Mouse (Mus musculus) ES-E14 (cell line): Measurements from ENCODE around the gene Rogdi. TPM values are rescaled to one million over a fixed set of nuclear protein-coding genes. Genes with fewer than 3 reads are reported as not detected.

Experiments used
- DNase-seq: peaks from one replicate; pipeline ENCODE4 v3.0.0-alpha.2; 2013; ENCODE audit warnings: low read depth, low spot score
- H3K27ac ChIP-seq: 2 replicates; pipeline ENCODE4 v1.5.1; 2012; ENCODE audit warnings: low read depth, mild to moderate bottlenecking, low read length, moderate library complexity, mixed read lengths; ENCODE audit not compliant: poor library complexity, insufficient read depth, severe bottlenecking
- H3K36me3 ChIP-seq: 2 replicates; pipeline ENCODE4 v1.6.1; 2012; ENCODE audit warnings: mild to moderate bottlenecking, low read length, moderate library complexity, mixed read lengths; ENCODE audit not compliant: control insufficient read depth, poor library complexity, insufficient read depth, severe bottlenecking
- H3K4me1 ChIP-seq, 2 experiments: fragments of 150-350 bp in 1 of 2; sonication (generic) in 1 of 2; 2 replicates each; pipeline ENCODE4 v1.6.1; 2012; ENCODE audit warnings: low read length in 2 of 2, mild to moderate bottlenecking in 1 of 2, mixed read lengths in 1 of 2; ENCODE audit not compliant: control insufficient read depth in 2 of 2, insufficient read depth in 2 of 2, poor library complexity in 1 of 2
- H3K4me3 ChIP-seq, 2 experiments: fragments of 150-350 bp in 1 of 2; sonication (generic) in 1 of 2; 2 replicates each; pipeline ENCODE4 v1.5.1; 2012; ENCODE audit warnings: low read length in 2 of 2, low read depth in 1 of 2, mild to moderate bottlenecking in 1 of 2, mixed read lengths in 1 of 2; ENCODE audit not compliant: insufficient read depth in 1 of 2, poor library complexity in 1 of 2, severe bottlenecking in 1 of 2
- H3K9ac ChIP-seq: 2 replicates; pipeline ENCODE4 v1.6.1; 2012; ENCODE audit warnings: low read depth, mild to moderate bottlenecking, low read length, mixed read lengths; ENCODE audit not compliant: poor library complexity, insufficient read depth, severe bottlenecking
- H3K9me3 ChIP-seq: fragments of 150-350 bp; sonication (generic); 2 replicates; pipeline ENCODE4 v1.6.1; 2012; ENCODE audit warnings: low read depth, mild to moderate bottlenecking, low read length; ENCODE audit not compliant: control insufficient read depth, insufficient read depth
- CHD2 ChIP-seq: IDR thresholded peaks from 2 replicates; pipeline ENCODE4 v1.6.1; 2014; ENCODE audit warnings: mild to moderate bottlenecking, low read depth, low read length, inconsistent platforms
- HCFC1 ChIP-seq: IDR thresholded peaks from 2 replicates; pipeline ENCODE4 v1.6.1; 2012; ENCODE audit warnings: low read length, inconsistent platforms, borderline replicate concordance; ENCODE audit not compliant: insufficient read depth
- MAFK ChIP-seq: IDR thresholded peaks from 2 replicates; pipeline ENCODE4 v1.6.1; 2014; ENCODE audit warnings: mild to moderate bottlenecking, low read depth, low read length, inconsistent platforms; ENCODE audit not compliant: insufficient read depth
- ZC3H11A ChIP-seq: IDR thresholded peaks from 2 replicates; pipeline ENCODE4 v1.6.1; 2012; ENCODE audit warnings: low read depth, mild to moderate bottlenecking, inconsistent platforms, low read length, borderline replicate concordance
- ZNF384 ChIP-seq: IDR thresholded peaks from 2 replicates; pipeline ENCODE4 v1.6.1; 2012; ENCODE audit warnings: low read depth, low read length, inconsistent platforms
- in situ Hi-C, 2 experiments: fragments of 600-800 bp; cut with MboI; formaldehyde crosslinking; loops; one replicate each; pipeline ENCODE4 v1.15.1; 2025; ENCODE audit warnings: low sequenced_read_pairs in 2 of 2, inconsistent platforms in 1 of 2; ENCODE audit not compliant: unreplicated experiment in 2 of 2
- total RNA-seq: library from RNA; depleted of rRNA; stranded (reverse); fragments of 300-350 nt; gene quantifications from 2 replicates; pipeline ENCODE4 v1.2.3, GENCODE M21; 2012

The Rogdi gene
- total RNA-seq, 1 experiment, result 18.7 TPM

- peak overlapping the region; percentile 94 for H3K9ac ChIP-seq
- DNase-seq, result no peak
- H3K9me3 ChIP-seq, result no peaks in the 10 kb centered on the region
- H3K27ac ChIP-seq, result peak overlapping the region; percentile 53; the same call in 1 of the 2 replicates
- peaks cover 12% of the 10 kb centered on the region; the same call in 1 of the 2 replicates for H3K36me3 ChIP-seq
- peak overlapping the region; percentile 85 to 99 for H3K4me3 ChIP-seq
- in situ Hi-C loops, result no loop called here
- TF ChIP-seq ZC3H11A, result no peak
- no peak for TF ChIP-seq CHD2
- H3K4me1 ChIP-seq, result peaks cover 0 to 8% of the 10 kb centered on the region in 2 experiments; a peak in 2 of 4 replicates
Measured at GRCm38 (mm10) chr16:5049182-5049773, 35.9 kb upstream of the Rogdi start.

GRCm38 (mm10) chr16:5045322-5045721, 32.0 kb upstream of the Rogdi start:
- Histone ChIP-seq H3K9me3 (no peaks in the 10 kb centered on the region), H3K36me3 (peaks cover 24% of the 10 kb centered on the region), H3K4me1 (peaks cover 0 to 5% of the 10 kb centered on the region in 2 experiments; a peak in 1 of 4 replicates), H3K27ac (no peak overlapping the region), H3K4me3 (no peak overlapping the region), H3K9ac (no peak overlapping the region)
- in situ Hi-C loops, result no loop called here
- TF ChIP-seq CHD2, result no peak
- no peak for TF ChIP-seq ZNF384
- TF ChIP-seq MAFK, result no peak
- TF ChIP-seq ZC3H11A, result no peak
- TF ChIP-seq HCFC1, result no peak
- no peak for DNase-seq

- in situ Hi-C loops, result no loop called here
Measured at GRCm38 (mm10) chr16:5036649-5037234, 23.4 kb upstream of the Rogdi start.

GRCm38 (mm10) chr16:5035591-5035990, 22.2 kb upstream of the Rogdi start:
- no peaks in the 10 kb centered on the region for H3K9me3 ChIP-seq
- peaks cover 56% of the 10 kb centered on the region for H3K36me3 ChIP-seq
- H3K9ac ChIP-seq, result no peak overlapping the region
- H3K4me1 ChIP-seq, result no peaks in the 10 kb centered on the region
- in situ Hi-C loops, result no loop called here
- no peak overlapping the region for H3K4me3 ChIP-seq
- TF ChIP-seq ZNF384, result no peak
- TF ChIP-seq CHD2, result no peak
- no peak for TF ChIP-seq MAFK
- TF ChIP-seq ZC3H11A, result no peak
- no peak overlapping the region for H3K27ac ChIP-seq
- no peak for DNase-seq

More at GRCm38 (mm10) chr16:5036649-5037234, 23.4 kb upstream of the Rogdi start:
- no peak overlapping the region for H3K4me3 ChIP-seq
- H3K36me3 ChIP-seq, result peaks cover 55% of the 10 kb centered on the region
- no peak for DNase-seq
- no peak overlapping the region for H3K27ac ChIP-seq
- no peaks in the 10 kb centered on the region for H3K4me1 ChIP-seq
- H3K9me3 ChIP-seq, result no peaks in the 10 kb centered on the region
- no peak for TF ChIP-seq ZNF384
- TF ChIP-seq HCFC1, result no peak
- TF ChIP-seq ZC3H11A, result no peak
- no peak for TF ChIP-seq CHD2
- no peak for TF ChIP-seq MAFK
- no peak overlapping the region for H3K9ac ChIP-seq

GRCm38 (mm10) chr16:5029847-5030246, 16.5 kb upstream of the Rogdi start:
- TF ChIP-seq MAFK (no peak), CHD2 (no peak), ZC3H11A (no peak), HCFC1 (no peak)
- H3K36me3 ChIP-seq, result peaks cover 50% of the 10 kb centered on the region
- H3K9me3 ChIP-seq, result no peaks in the 10 kb centered on the region
- H3K9ac ChIP-seq, result no peak overlapping the region
- no peaks in the 10 kb centered on the region for H3K4me1 ChIP-seq
- DNase-seq, result no peak
- in situ Hi-C loops, result no loop called here
- no peak overlapping the region for H3K4me3 ChIP-seq
- H3K27ac ChIP-seq, result no peak overlapping the region
